Mouse (Mus musculus): ENCODE measurements around the gene Rdh7. TPM values are rescaled to one million over a fixed set of nuclear protein-coding genes. Genes with fewer than 3 reads are reported as not detected.

Gene Rdh7
- not detected for polyA plus RNA-seq (2012; fragmentation: generic; extraction: Trizol)
- long read RNA-seq, experiment 1 = 0 reads
- long read RNA-seq, experiment 2 = 0 reads

DNA sequence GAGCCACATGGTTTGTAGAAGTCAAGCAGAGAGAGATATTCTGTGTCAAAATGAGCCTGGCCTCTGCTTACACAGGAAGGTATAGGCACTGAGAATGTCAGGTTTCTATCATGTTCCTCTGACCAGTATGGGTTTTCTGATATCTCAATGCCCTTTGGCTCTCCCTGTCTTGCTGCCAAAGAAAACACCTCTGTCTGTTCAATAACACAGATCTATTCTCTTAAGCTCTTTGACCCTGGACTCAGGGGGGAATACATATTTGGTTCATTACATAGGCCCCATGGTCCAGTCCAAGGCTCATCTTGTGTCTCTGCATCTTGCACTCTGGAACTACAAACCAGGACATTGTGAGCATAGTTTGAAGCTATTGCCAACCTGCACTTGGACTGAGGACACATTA is at the start of gene Rdh7:
Rdh7 (minus strand) TSS at position 213 of the 400 bp plus-strand sequence.
- Histone ChIP-seq H3K79me3 (ENCODE audit: low read depth) (no peaks in the 10 kb centered on the region), H3K27me3 (ENCODE audit: control insufficient read depth, insufficient read depth, insufficient read length) (peaks cover 19% of the 10 kb centered on the region), H3K36me3 (ENCODE audit: control insufficient read depth, insufficient read depth) (no peaks in the 10 kb centered on the region), H3K4me3 (ENCODE audit: insufficient read depth, poor library complexity, severe bottlenecking) (no peak within 1 kb of the TSS), H3K79me2 (ENCODE audit: control insufficient read depth, insufficient read depth) (no peaks in the 10 kb centered on the region), H3ac (ENCODE audit: control insufficient read depth, insufficient read length, low read depth) (no peak within 1 kb of the TSS)
- TF ChIP-seq CTCF (IDR thresholded peaks at IDR 0.05; ENCODE audit: control insufficient read depth, insufficient read depth, insufficient read length) (no peak), MYOD1 (IDR thresholded peaks at IDR 0.05; ENCODE audit: control insufficient read depth, insufficient read length, low read depth) (no peak), FOSL1 (IDR thresholded peaks at IDR 0.05; ENCODE audit: insufficient read depth, low read length, poor library complexity, severe bottlenecking) (no peak), MYOG (IDR thresholded peaks at IDR 0.05; ENCODE audit: control insufficient read depth, extremely low read depth, insufficient read length) (no peak), CEBPB (IDR thresholded peaks at IDR 0.05; ENCODE audit: low read depth) (no peak), USF1 (IDR thresholded peaks at IDR 0.05; ENCODE audit: low read depth) (no peak), MAX (IDR thresholded peaks at IDR 0.05) (no peak)

DNA sequence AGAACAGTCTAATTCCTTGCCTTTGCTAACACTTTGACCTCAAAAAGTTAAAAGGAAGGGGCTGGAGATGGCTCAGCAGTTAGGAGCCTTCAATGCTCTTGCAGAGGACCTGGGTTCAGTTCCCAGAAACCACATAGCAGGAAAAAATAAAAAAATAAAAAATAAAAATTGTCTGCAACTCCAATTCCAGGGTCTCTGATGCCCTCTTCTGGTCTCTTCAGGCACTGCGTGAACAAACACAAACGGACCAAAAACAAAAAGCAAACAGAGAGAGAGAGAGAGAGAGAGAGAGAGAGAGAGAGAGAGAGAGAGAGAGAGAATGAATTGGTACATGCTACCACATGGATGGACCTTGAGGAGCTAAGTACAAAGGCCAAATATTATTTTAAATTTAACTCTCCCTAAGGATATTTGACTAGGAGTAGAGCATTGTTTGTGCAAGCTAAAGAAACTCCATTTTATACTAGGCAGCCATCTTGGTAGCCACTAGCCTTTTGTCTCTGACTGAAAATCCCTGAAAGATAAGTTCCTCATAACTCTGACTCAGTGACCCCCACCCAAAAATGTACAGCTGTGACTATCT is 48.9 kb upstream of the Rdh7 start:
- Histone ChIP-seq H3K79me2 (ENCODE audit: control insufficient read depth, insufficient read depth) (no peaks in the 10 kb centered on the region), H3K4me3 (ENCODE audit: insufficient read depth, poor library complexity, severe bottlenecking) (no peak overlapping the region), H3K36me3 (ENCODE audit: control insufficient read depth, insufficient read depth) (no peaks in the 10 kb centered on the region), H3K27me3 (ENCODE audit: control insufficient read depth, insufficient read depth, insufficient read length) (no peaks in the 10 kb centered on the region), H3K79me3 (ENCODE audit: low read depth) (no peaks in the 10 kb centered on the region), H3ac (ENCODE audit: control insufficient read depth, insufficient read length, low read depth) (no peak overlapping the region)
- TF ChIP-seq FOSL1 (IDR thresholded peaks at IDR 0.05; ENCODE audit: insufficient read depth, low read length, poor library complexity, severe bottlenecking) (no peak), CEBPB (IDR thresholded peaks at IDR 0.05; ENCODE audit: low read depth) (no peak), CTCF (IDR thresholded peaks at IDR 0.05; ENCODE audit: control insufficient read depth, insufficient read depth, insufficient read length) (no peak), USF1 (IDR thresholded peaks at IDR 0.05; ENCODE audit: low read depth) (no peak), MYOG (IDR thresholded peaks at IDR 0.05; ENCODE audit: control insufficient read depth, extremely low read depth, insufficient read length) (no peak), MAX (IDR thresholded peaks at IDR 0.05) (no peak), MYOD1 (IDR thresholded peaks at IDR 0.05; ENCODE audit: control insufficient read depth, insufficient read length, low read depth) (no peak)

DNA sequence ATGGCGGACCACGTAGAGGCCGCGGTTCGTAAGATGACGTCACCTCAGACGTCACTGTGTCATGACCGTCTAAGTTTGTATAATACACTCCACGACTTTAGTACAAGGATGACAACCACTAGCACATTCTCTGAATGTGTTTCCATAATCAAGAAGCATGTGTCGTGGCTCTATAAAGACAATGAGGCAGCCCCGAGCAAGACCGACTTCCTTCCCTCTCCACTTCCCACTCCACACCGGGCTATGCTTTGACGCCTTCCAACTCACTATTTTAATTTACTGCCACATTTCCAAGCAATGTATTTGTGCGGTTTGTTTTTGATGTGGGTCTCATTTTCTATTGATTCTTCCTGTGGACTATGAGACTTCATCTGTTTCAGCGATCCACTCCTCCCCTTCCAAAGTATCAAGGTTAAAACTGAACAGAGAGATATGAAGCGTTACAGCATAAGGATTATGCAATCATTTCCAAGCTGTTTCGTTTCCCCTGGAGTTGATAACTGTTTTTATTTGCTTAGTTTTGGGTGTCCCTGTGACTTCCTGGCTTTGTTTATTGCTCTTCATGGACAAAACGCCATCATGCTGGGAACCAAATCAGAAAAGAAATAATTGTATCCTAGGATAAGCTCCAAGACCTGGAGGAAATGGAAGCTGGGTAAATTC is 48.3 kb upstream of the Rdh7 start:
- no peaks in the 10 kb centered on the region for H3K27me3 ChIP-seq (ENCODE audit: control insufficient read depth, insufficient read depth, insufficient read length)
- no peaks in the 10 kb centered on the region for H3K79me2 ChIP-seq (ENCODE audit: control insufficient read depth, insufficient read depth)
- no peaks in the 10 kb centered on the region for H3K79me3 ChIP-seq (ENCODE audit: low read depth)
- no peak overlapping the region for H3ac ChIP-seq (ENCODE audit: control insufficient read depth, insufficient read length, low read depth)
- TF ChIP-seq USF1 (IDR thresholded peaks at IDR 0.05; ENCODE audit: low read depth) (no peak), CEBPB (IDR thresholded peaks at IDR 0.05; ENCODE audit: low read depth) (peak; percentile 60), MAX (IDR thresholded peaks at IDR 0.05) (no peak), FOSL1 (IDR thresholded peaks at IDR 0.05; ENCODE audit: insufficient read depth, low read length, poor library complexity, severe bottlenecking) (no peak), MYOG (IDR thresholded peaks at IDR 0.05; ENCODE audit: control insufficient read depth, extremely low read depth, insufficient read length) (no peak)
- no peaks in the 10 kb centered on the region for H3K36me3 ChIP-seq (ENCODE audit: control insufficient read depth, insufficient read depth)
- H3K4me3 ChIP-seq (ENCODE audit: insufficient read depth, poor library complexity, severe bottlenecking) = no peak overlapping the region

DNA sequence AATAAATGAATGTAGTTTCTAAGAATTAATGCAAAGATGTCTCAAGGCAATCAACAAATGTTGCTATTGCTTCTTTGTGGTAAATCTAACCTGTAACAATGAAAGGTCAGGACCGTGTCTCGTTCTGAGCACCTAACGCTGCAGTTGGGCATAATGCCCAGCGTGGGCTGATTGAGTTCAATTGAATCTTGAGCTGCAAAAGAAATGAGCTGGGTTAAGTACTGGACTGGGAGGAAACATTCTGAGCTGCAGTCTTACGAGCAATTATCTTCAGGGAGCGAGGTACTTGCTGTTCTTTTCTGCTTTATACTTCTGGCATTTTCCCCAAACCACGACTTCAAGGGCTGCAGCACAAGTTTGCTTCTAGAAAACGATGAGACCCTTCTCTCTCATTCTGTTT is 47.7 kb upstream of the Rdh7 start:
- no peak overlapping the region for H3K4me3 ChIP-seq (ENCODE audit: insufficient read depth, poor library complexity, severe bottlenecking)
- no peak overlapping the region for H3ac ChIP-seq (ENCODE audit: control insufficient read depth, insufficient read length, low read depth)
- H3K36me3 ChIP-seq (ENCODE audit: control insufficient read depth, insufficient read depth) = no peaks in the 10 kb centered on the region
- H3K79me2 ChIP-seq (ENCODE audit: control insufficient read depth, insufficient read depth) = no peaks in the 10 kb centered on the region
- TF ChIP-seq CEBPB (IDR thresholded peaks at IDR 0.05; ENCODE audit: low read depth) (no peak), USF1 (IDR thresholded peaks at IDR 0.05; ENCODE audit: low read depth) (no peak), CTCF (IDR thresholded peaks at IDR 0.05; ENCODE audit: control insufficient read depth, insufficient read depth, insufficient read length) (no peak), MYOG (IDR thresholded peaks at IDR 0.05; ENCODE audit: control insufficient read depth, extremely low read depth, insufficient read length) (no peak), MYOD1 (IDR thresholded peaks at IDR 0.05; ENCODE audit: control insufficient read depth, insufficient read length, low read depth) (no peak), FOSL1 (IDR thresholded peaks at IDR 0.05; ENCODE audit: insufficient read depth, low read length, poor library complexity, severe bottlenecking) (no peak), MAX (IDR thresholded peaks at IDR 0.05) (no peak)
- H3K27me3 ChIP-seq (ENCODE audit: control insufficient read depth, insufficient read depth, insufficient read length) = no peaks in the 10 kb centered on the region
- H3K79me3 ChIP-seq (ENCODE audit: low read depth) = no peaks in the 10 kb centered on the region

DNA sequence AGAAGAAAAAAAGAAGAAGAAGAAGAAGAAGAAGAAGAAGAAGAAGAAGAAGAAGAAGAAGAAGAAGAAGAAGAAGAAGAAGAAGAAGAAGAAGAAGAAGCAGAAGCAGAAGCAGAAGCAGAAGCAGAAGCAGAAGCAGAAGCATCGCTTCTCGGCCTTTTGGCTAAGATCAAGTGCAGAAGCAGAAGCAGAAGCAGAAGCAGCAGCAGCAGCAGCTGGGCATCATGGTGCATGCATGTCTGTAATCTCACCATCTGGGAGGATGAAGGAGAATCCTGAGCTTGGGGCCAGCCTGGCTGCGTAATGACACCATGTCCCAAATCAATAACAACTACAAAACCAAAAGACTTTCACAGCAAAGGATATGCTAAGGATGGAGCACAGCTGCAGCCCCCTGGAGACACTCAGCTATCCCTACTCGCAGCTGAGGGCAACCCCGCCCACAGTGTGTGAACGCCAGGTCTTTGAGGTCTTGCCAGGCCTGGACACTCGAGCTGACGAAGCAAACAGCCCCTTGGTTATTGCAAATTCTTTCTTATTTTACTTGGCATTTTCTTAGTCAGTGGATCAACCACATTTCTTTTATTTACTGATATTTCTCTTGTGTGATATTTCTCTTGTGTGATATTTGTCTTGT is 43.8 kb upstream of the Rdh7 start:
- TF ChIP-seq MYOD1 (IDR thresholded peaks at IDR 0.05; ENCODE audit: control insufficient read depth, insufficient read length, low read depth) (peak; percentile 79), MYOG (IDR thresholded peaks at IDR 0.05; ENCODE audit: control insufficient read depth, extremely low read depth, insufficient read length) (no peak)
- no peaks in the 10 kb centered on the region for H3K27me3 ChIP-seq (ENCODE audit: control insufficient read depth, insufficient read depth, insufficient read length)
- H3K79me3 ChIP-seq (ENCODE audit: low read depth) = no peaks in the 10 kb centered on the region
- H3K36me3 ChIP-seq (ENCODE audit: control insufficient read depth, insufficient read depth) = no peaks in the 10 kb centered on the region
- no peak overlapping the region for H3ac ChIP-seq (ENCODE audit: control insufficient read depth, insufficient read length, low read depth)
- H3K79me2 ChIP-seq (ENCODE audit: control insufficient read depth, insufficient read depth) = no peaks in the 10 kb centered on the region
- H3K4me3 ChIP-seq (ENCODE audit: insufficient read depth, poor library complexity, severe bottlenecking) = no peak overlapping the region

Measured in C2C12 (cell line).